Mouse (Mus musculus): ENCODE data around the gene Grk2. TPM values are rescaled to one million over a fixed set of nuclear protein-coding genes. Genes with fewer than 3 reads are reported as not detected.

Gene Grk2
- polyA plus RNA-seq, 1 experiment from 2014 or later, result 19.2 TPM

DNA sequence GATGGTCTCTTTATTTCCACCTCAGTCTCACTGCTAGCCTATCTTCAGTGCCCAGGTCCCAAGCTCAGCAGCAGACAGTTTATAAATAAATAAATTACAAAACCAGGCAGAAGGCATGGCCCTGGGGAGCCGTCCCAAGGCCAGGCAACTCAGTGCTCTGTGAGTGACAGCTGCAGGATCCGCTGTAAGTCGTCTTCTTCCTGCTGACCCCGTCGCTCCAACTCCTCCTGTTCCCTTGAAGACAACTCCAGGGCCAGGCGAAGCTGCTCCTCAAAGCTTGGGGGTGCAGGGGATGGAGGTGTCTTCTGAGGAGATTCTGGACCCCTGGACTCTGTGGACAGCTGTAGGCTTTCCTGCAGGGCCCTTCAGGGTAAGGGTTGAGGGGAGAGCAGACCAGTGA is 35.8 kb downstream of the Grk2 start:
- H3K36me3 ChIP-seq (ENCODE audit: control insufficient read depth, insufficient read depth, low read length), result no peaks in the 10 kb centered on the region; the same call in 1 of the 2 replicates

DNA sequence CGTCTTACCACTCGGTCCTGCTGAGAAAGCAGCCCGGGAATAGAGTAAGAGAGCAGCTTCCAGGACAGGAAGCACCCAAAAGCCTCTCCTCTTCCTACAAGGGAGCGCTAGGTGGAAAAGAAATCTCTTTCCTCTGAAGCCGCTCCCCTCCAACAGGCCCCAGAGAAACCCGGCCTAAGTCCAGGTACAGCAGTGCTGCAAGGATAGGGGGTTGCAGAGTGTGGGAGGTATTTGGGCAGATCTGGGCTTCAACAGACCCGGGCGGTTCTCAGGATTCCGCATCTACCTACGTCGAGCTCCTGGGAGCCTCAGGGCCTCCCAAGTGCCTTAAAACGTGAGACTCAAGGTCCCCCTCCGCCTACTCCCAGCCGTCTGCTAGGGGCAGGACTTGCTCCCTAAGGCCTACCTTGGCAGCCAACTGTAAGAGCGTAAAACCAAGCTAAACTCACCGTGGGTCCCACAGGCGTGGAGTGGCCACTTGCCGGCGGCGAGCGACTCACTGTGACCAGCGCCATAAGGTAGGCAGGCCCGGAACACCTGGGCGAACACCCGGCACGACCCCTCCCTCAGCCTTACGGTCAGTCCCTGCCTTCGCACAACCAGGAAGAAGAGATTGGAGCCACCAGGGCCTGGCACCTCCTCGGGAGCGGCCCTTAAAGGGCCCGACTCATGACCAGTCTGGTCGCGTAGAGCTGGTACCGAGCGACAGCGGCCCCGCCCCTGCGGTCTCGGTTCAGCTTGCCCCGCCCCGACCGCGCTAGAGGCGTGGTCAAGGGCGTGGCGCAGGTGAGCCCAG is 37.3 kb downstream of the Grk2 start, which contains the start of gene Ssh3:
Gene Ssh3 (minus strand): TSS at position 615 of the 796 bp plus-strand sequence.
- H3K9ac ChIP-seq (ENCODE audit: low read length), result peak within 1 kb of the TSS; percentile 49
- H3K4me3 ChIP-seq (ENCODE audit: low read depth, low read length), result peak within 1 kb of the TSS; percentile 44
- H3K27ac ChIP-seq (ENCODE audit: low read depth), result no peak within 1 kb of the TSS
- H3K4me2 ChIP-seq (ENCODE audit: low read length), result peak within 1 kb of the TSS; percentile 66
- WGBS, result 8% methylated on average over 46 of the region's 46 CpGs
- no peaks in the 10 kb centered on the region for H3K4me1 ChIP-seq (replicated peaks; ENCODE audit: control insufficient read depth, insufficient read depth, low read length)
- no peaks in the 10 kb centered on the region; the same call in 1 of the 2 replicates for H3K27me3 ChIP-seq (replicated peaks; ENCODE audit: control insufficient read depth, insufficient read depth, low read length)
- DNase-seq (ENCODE audit: low spot score) (peak; percentile 80), ATAC-seq (replicated peaks; ENCODE audit: low FRiP score, low TSS enrichment, low read depth) (peak; percentile 91)
- no peaks in the 10 kb centered on the region; the same call in 1 of the 2 replicates for H3K36me3 ChIP-seq (ENCODE audit: control insufficient read depth, insufficient read depth, low read length)
- H3K9me3 ChIP-seq (ENCODE audit: control insufficient read depth, low read length), result no peaks in the 10 kb centered on the region

More for the DNA sequence above, 35.8 kb downstream of the Grk2 start:
- Histone ChIP-seq H3K4me1 (replicated peaks; ENCODE audit: control insufficient read depth, insufficient read depth, low read length) (no peaks in the 10 kb centered on the region), H3K9me3 (ENCODE audit: control insufficient read depth, low read length) (no peaks in the 10 kb centered on the region), H3K27ac (ENCODE audit: low read depth) (no peak overlapping the region), H3K27me3 (replicated peaks; ENCODE audit: control insufficient read depth, insufficient read depth, low read length) (no peaks in the 10 kb centered on the region; the same call in 1 of the 2 replicates), H3K4me3 (ENCODE audit: low read depth, low read length) (no peak overlapping the region), H3K4me2 (ENCODE audit: low read length) (no peak overlapping the region), H3K9ac (ENCODE audit: low read length) (no peak overlapping the region)
- 63% methylated on average over 6 of the region's 6 CpGs for WGBS
- DNase-seq (ENCODE audit: low spot score) (no peak), ATAC-seq (replicated peaks; ENCODE audit: low FRiP score, low TSS enrichment, low read depth) (no peak)

DNA sequence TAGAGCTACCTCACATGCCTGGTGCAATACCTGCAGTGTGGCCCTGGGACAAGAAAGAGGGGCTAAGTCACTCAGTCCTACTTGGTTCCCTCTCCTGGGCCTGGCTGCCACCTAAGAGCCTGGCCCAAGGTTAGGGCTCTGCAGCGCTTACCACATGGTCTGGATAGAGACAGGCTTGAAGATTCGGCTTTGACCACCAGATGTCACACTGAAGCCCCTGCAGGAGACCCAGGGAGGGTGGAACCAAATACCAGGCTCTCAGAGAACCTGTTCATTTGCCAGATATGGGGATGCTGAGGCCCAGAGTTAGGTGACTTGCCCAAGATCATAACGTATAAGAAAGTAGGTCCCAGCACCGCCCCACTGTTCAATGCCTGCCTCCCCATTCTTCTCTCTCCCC is 40.1 kb downstream of the Grk2 start:
- H3K9me3 ChIP-seq (ENCODE audit: control insufficient read depth, low read length), result no peaks in the 10 kb centered on the region
- H3K27me3 ChIP-seq (replicated peaks; ENCODE audit: control insufficient read depth, insufficient read depth, low read length), result no peaks in the 10 kb centered on the region; the same call in 1 of the 2 replicates
- no peak for ATAC-seq (replicated peaks; ENCODE audit: low FRiP score, low TSS enrichment, low read depth)
- H3K9ac ChIP-seq (ENCODE audit: low read length), result no peak overlapping the region
- no peaks in the 10 kb centered on the region for H3K36me3 ChIP-seq (ENCODE audit: control insufficient read depth, insufficient read depth, low read length)
- no peak overlapping the region for H3K4me3 ChIP-seq (ENCODE audit: low read depth, low read length)
- no peaks in the 10 kb centered on the region for H3K4me1 ChIP-seq (replicated peaks; ENCODE audit: control insufficient read depth, insufficient read depth, low read length)
- 71% methylated on average over 4 of the region's 4 CpGs for WGBS
- no peak overlapping the region for H3K4me2 ChIP-seq (ENCODE audit: low read length)
- DNase-seq (ENCODE audit: low spot score), result no peak
- no peak overlapping the region for H3K27ac ChIP-seq (ENCODE audit: low read depth)

DNA sequence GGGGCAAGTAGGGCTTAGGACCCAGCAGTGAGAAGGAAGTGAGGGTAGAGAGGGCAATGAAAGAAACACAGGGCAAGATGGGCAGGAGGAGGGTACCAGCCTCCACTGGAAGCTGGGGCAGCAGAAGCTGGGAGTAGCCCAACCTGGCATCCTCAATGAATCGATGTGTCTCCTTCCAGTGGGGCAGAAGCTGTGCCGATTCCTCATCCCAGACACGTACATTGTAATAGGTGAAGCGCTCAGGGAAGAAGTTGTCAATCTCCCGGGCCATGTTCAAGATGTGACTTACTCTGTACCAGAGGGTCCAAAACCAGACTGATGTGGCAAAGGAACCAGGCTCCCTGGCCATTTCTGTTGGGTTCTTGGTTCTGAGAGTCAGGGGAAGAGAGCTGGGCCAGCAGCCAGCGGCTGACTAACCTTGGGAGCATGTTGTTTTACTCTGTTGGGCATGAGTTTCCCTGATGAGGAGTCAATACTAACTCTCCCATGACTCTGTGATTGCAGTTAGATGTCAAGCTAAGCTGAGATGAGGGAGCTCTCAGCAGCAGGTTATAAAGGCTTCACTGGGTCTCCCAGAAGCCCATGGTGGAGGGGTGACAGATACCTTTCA is 41.7 kb downstream of the Grk2 start:
- no peaks in the 10 kb centered on the region for H3K27me3 ChIP-seq (replicated peaks; ENCODE audit: control insufficient read depth, insufficient read depth, low read length)
- no peak overlapping the region for H3K27ac ChIP-seq (ENCODE audit: low read depth)
- ATAC-seq (replicated peaks; ENCODE audit: low FRiP score, low TSS enrichment, low read depth) (no peak), DNase-seq (ENCODE audit: low spot score) (no peak)
- no peaks in the 10 kb centered on the region for H3K4me1 ChIP-seq (replicated peaks; ENCODE audit: control insufficient read depth, insufficient read depth, low read length)
- no peak overlapping the region for H3K4me2 ChIP-seq (ENCODE audit: low read length)
- H3K9ac ChIP-seq (ENCODE audit: low read length), result no peak overlapping the region
- no peaks in the 10 kb centered on the region for H3K9me3 ChIP-seq (ENCODE audit: control insufficient read depth, low read length)
- no peak overlapping the region for H3K4me3 ChIP-seq (ENCODE audit: low read depth, low read length)
- no peaks in the 10 kb centered on the region for H3K36me3 ChIP-seq (ENCODE audit: control insufficient read depth, insufficient read depth, low read length)
- 88% methylated on average over 6 of the region's 6 CpGs for WGBS

DNA sequence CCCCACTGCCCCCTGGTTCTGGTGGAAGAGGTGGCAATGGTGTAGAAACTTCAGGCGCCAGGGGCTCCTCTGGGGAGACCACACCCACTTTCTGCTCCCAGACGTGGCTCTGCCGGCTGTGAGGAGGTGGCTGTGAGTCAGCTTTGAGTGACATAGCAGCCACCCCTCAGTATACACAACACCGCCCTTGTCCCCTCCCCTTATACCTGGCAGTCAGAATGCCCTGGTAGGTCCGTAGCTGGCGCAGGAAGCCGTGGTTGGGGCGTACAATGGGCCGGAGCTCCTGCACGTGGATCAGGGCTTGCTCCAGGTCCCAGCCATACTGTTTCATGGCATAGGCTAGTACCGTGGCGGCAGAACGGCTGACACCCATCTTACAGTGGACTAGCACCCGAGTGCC is 42.3 kb downstream of the Grk2 start:
- DNase-seq (ENCODE audit: low spot score) (no peak), ATAC-seq (replicated peaks; ENCODE audit: low FRiP score, low TSS enrichment, low read depth) (peak; percentile 25; the same call in 1 of the 2 replicates)
- Histone ChIP-seq H3K4me2 (ENCODE audit: low read length) (no peak overlapping the region), H3K36me3 (ENCODE audit: control insufficient read depth, insufficient read depth, low read length) (no peaks in the 10 kb centered on the region), H3K4me3 (ENCODE audit: low read depth, low read length) (no peak overlapping the region), H3K9me3 (ENCODE audit: control insufficient read depth, low read length) (no peaks in the 10 kb centered on the region), H3K27ac (ENCODE audit: low read depth) (no peak overlapping the region), H3K4me1 (replicated peaks; ENCODE audit: control insufficient read depth, insufficient read depth, low read length) (no peaks in the 10 kb centered on the region), H3K9ac (ENCODE audit: low read length) (no peak overlapping the region), H3K27me3 (replicated peaks; ENCODE audit: control insufficient read depth, insufficient read depth, low read length) (no peaks in the 10 kb centered on the region)
- WGBS, result 62% methylated on average over 14 of the region's 14 CpGs

DNA sequence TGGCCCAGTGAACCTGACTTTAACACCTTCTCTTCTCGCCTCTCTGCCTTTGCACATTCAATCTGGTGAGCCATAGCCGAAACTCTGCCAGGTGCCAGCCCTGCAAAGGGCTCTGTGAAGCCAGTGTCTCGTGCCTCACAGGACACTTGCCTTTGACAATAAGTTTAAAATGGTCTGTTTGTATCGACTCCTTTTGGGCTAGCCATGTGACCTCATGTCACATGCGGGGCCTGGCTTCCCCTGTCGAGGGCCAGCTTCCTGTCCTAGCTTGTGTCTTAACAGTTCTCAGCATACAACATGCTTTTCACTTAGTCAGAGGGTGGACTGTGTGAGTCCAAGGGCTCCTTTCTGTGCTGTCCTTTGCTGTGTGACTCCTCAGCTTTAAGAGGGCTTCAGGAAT is 43.3 kb downstream of the Grk2 start:
- ATAC-seq (replicated peaks; ENCODE audit: low FRiP score, low TSS enrichment, low read depth) (no peak), DNase-seq (ENCODE audit: low spot score) (no peak)
- H3K27ac ChIP-seq (ENCODE audit: low read depth), result no peak overlapping the region
- no peak overlapping the region for H3K4me3 ChIP-seq (ENCODE audit: low read depth, low read length)
- no peaks in the 10 kb centered on the region for H3K27me3 ChIP-seq (replicated peaks; ENCODE audit: control insufficient read depth, insufficient read depth, low read length)
- H3K4me2 ChIP-seq (ENCODE audit: low read length), result no peak overlapping the region
- no peaks in the 10 kb centered on the region for H3K9me3 ChIP-seq (ENCODE audit: control insufficient read depth, low read length)
- no peak overlapping the region for H3K9ac ChIP-seq (ENCODE audit: low read length)
- WGBS, result 72% methylated on average over 6 of the region's 6 CpGs
- H3K36me3 ChIP-seq (ENCODE audit: control insufficient read depth, insufficient read depth, low read length), result no peaks in the 10 kb centered on the region
- peaks cover 5% of the 10 kb centered on the region; the same call in 1 of the 2 replicates for H3K4me1 ChIP-seq (replicated peaks; ENCODE audit: control insufficient read depth, insufficient read depth, low read length)

DNA sequence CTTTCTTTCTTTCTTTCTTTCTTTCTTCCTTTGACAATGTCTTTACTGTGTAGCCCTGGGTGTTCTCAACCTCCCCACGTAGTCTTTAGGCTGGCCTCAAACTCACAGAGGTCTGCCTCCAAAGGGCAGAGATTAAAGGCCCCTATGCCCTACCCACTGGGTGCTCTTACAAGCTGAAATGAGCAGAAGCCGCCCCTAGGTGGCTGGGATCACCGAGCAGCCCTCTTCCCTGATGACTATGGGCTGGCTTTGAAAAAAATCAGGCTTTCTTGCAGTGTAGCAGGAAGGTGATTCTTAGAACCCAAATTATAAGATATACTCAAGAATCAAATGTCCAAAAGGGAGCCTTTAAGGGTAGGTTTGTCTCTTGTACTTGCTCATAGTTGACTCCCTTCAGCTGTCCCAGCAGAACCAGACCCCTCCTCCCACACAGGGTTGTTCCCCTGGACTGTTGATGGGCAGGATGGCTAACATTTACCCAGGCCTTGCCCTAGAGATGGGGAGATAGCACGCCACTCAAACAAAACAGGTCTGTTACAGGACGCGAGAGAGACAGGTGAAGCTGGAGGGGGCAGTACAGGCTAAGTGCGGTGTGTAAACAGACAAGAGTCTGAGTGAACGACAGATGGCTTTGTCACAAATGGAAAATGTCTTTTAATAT is 44.9 kb downstream of the Grk2 start:
- Histone ChIP-seq H3K9me3 (ENCODE audit: control insufficient read depth, low read length) (no peaks in the 10 kb centered on the region), H3K9ac (ENCODE audit: low read length) (no peak overlapping the region)

DNA sequence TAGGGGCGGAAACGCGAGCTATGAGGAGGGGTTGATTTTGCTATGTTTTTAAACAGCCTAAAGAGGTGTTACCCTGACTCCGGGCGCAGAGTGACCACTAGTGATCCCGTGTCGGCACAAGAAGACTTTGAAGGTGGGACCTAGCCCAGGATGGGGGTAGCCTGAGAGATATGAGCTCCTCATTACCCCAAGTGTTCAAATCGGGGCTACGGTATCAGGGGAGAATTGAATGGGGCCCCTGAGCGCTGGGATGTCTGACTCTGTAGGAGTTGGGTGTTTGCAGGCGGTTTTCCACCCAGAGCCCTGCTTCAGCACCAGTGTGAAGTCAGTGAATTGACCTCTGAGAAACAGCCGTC is 48.1 kb downstream of the Grk2 start:
- peaks cover 4% of the 10 kb centered on the region; the same call in 1 of the 2 replicates for H3K9me3 ChIP-seq (ENCODE audit: control insufficient read depth, low read length)
- no peaks in the 10 kb centered on the region for H3K36me3 ChIP-seq (ENCODE audit: control insufficient read depth, insufficient read depth, low read length)
- no peak overlapping the region for H3K27ac ChIP-seq (ENCODE audit: low read depth)
- no peak; the same call in 1 of the 2 replicates for ATAC-seq (replicated peaks; ENCODE audit: low FRiP score, low TSS enrichment, low read depth)
- DNase-seq (ENCODE audit: low spot score), result no peak
- H3K9ac ChIP-seq (ENCODE audit: low read length), result peak overlapping the region; percentile 49
- peaks cover 7% of the 10 kb centered on the region; the same call in 1 of the 2 replicates for H3K4me1 ChIP-seq (replicated peaks; ENCODE audit: control insufficient read depth, insufficient read depth, low read length)
- H3K4me3 ChIP-seq (ENCODE audit: low read depth, low read length), result peak overlapping the region; percentile 53
- no peaks in the 10 kb centered on the region for H3K27me3 ChIP-seq (replicated peaks; ENCODE audit: control insufficient read depth, insufficient read depth, low read length)
- H3K4me2 ChIP-seq (ENCODE audit: low read length), result peak overlapping the region; percentile 96
- 19% methylated on average over 12 of the region's 12 CpGs for WGBS

More for the DNA sequence above, 44.9 kb downstream of the Grk2 start:
- ATAC-seq (replicated peaks; ENCODE audit: low FRiP score, low TSS enrichment, low read depth) (no peak), DNase-seq (ENCODE audit: low spot score) (no peak)
- Histone ChIP-seq H3K4me1 (replicated peaks; ENCODE audit: control insufficient read depth, insufficient read depth, low read length) (peaks cover 7% of the 10 kb centered on the region; the same call in 1 of the 2 replicates), H3K4me2 (ENCODE audit: low read length) (no peak overlapping the region), H3K4me3 (ENCODE audit: low read depth, low read length) (no peak overlapping the region), H3K27ac (ENCODE audit: low read depth) (no peak overlapping the region), H3K36me3 (ENCODE audit: control insufficient read depth, insufficient read depth, low read length) (no peaks in the 10 kb centered on the region), H3K27me3 (replicated peaks; ENCODE audit: control insufficient read depth, insufficient read depth, low read length) (no peaks in the 10 kb centered on the region)
- 47% methylated on average over 8 of the region's 8 CpGs for WGBS

Data from intestine, embryonic 14.5 days (tissue).